Mouse (Mus musculus) intestine, embryonic 15.5 days (tissue): ENCODE measurements at regions not wholly inside any gene's neighbourhood (a gene's known extent, or its start where the extent isn't known, plus 50 kb on each side); places are given as distances from the start of the nearest gene placed in this dataset.
"Not testable (repeated sequence)": the region's sequence is repeated elsewhere in the genome, so short reads cannot be mapped to it uniquely, and the experiment has no call there.

ENCODE experiments used
- ATAC-seq: fragments of 200-750 bp; cut with Nextera tagmentation; 2 replicates; pipeline ENCODE4 v1.8.0; 2017; ENCODE audit warnings: moderate TSS enrichment, moderate library complexity
- H3K27ac ChIP-seq: fragments of 300-500 bp; sonication (generic); 2 replicates; pipeline ENCODE4 v1.5.1; 2015; ENCODE audit warnings: mild to moderate bottlenecking, inconsistent platforms
- H3K27me3 ChIP-seq: fragments of 300-500 bp; sonication (generic); replicated peaks from 2 replicates; pipeline ENCODE4 v1.6.1; 2015; ENCODE audit warnings: inconsistent platforms
- H3K36me3 ChIP-seq: fragments of 300-500 bp; sonication (generic); 2 replicates; pipeline ENCODE4 v1.6.1; 2015; ENCODE audit warnings: inconsistent platforms
- H3K4me1 ChIP-seq: fragments of 300-500 bp; sonication (generic); replicated peaks from 2 replicates; pipeline ENCODE4 v1.6.1; 2015; ENCODE audit warnings: inconsistent platforms
- H3K4me2 ChIP-seq: fragments of 300-500 bp; sonication (generic); replicated peaks from 2 replicates; pipeline ENCODE4 v1.6.1; 2015; ENCODE audit warnings: mild to moderate bottlenecking, inconsistent platforms
- H3K4me3 ChIP-seq: fragments of 300-500 bp; sonication (generic); replicated peaks from 2 replicates; pipeline ENCODE4 v1.5.1; 2015; ENCODE audit warnings: inconsistent platforms
- H3K9ac ChIP-seq: fragments of 300-500 bp; sonication (generic); 2 replicates; pipeline ENCODE4 v1.6.1; 2015; ENCODE audit warnings: inconsistent platforms
- H3K9me3 ChIP-seq: fragments of 300-500 bp; sonication (generic); 2 replicates; pipeline ENCODE4 v1.6.1; 2016; ENCODE audit warnings: inconsistent platforms
- WGBS: fragments of 180-500 bp; shearing (Covaris S2); methylation state at CpG from one replicate; pipeline ENCODE4 v1.1.7; 2015; 5-methylcytosine and 5-hydroxymethylcytosine counted together

DNA sequence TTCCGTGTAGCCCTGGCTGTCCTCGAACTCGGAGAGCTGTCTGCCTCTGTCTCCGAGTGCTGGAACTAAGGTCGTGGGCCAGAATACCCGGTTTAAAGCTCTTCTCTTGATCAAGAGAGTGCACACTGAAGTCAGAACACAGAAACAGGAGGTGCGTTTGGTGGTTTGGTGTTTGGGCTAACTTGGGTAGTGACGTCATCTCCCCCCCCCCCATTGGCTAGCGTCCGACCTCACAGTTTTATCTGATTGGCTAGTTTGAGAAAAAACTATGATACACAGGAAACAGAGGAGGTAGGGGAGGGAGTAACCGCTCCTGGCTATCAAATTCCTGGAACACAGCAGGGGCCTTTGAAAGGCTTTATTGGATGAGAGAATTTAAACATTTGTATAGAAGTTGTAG lies 60.2 kb upstream of the Pim1 start:
- H3K9me3 ChIP-seq, result no peaks in the 10 kb centered on the region

GRCm38 (mm10) chr17:29430806-29431205 lies 59.7 kb upstream of the Pim1 start:
- Histone ChIP-seq H3K36me3 (no peaks in the 10 kb centered on the region), H3K9ac (no peak overlapping the region), H3K4me2 (no peak overlapping the region), H3K27me3 (no peaks in the 10 kb centered on the region), H3K4me1 (peaks cover 7% of the 10 kb centered on the region; the same call in 1 of the 2 replicates), H3K27ac (no peak overlapping the region), H3K9me3 (no peaks in the 10 kb centered on the region), H3K4me3 (no peak overlapping the region)
- WGBS, result 95% methylated on average over 6 of the region's 6 CpGs
- ATAC-seq, result no peak

More for the DNA sequence above, 60.2 kb upstream of the Pim1 start:
- no peak for ATAC-seq
- H3K4me1 ChIP-seq, result peaks cover 7% of the 10 kb centered on the region; the same call in 1 of the 2 replicates
- H3K4me3 ChIP-seq, result no peak overlapping the region
- H3K9ac ChIP-seq, result no peak overlapping the region
- no peaks in the 10 kb centered on the region for H3K36me3 ChIP-seq
- H3K4me2 ChIP-seq, result no peak overlapping the region
- no peaks in the 10 kb centered on the region for H3K27me3 ChIP-seq
- no peak overlapping the region for H3K27ac ChIP-seq
- WGBS, result 81% methylated on average over 11 of the region's 11 CpGs

DNA sequence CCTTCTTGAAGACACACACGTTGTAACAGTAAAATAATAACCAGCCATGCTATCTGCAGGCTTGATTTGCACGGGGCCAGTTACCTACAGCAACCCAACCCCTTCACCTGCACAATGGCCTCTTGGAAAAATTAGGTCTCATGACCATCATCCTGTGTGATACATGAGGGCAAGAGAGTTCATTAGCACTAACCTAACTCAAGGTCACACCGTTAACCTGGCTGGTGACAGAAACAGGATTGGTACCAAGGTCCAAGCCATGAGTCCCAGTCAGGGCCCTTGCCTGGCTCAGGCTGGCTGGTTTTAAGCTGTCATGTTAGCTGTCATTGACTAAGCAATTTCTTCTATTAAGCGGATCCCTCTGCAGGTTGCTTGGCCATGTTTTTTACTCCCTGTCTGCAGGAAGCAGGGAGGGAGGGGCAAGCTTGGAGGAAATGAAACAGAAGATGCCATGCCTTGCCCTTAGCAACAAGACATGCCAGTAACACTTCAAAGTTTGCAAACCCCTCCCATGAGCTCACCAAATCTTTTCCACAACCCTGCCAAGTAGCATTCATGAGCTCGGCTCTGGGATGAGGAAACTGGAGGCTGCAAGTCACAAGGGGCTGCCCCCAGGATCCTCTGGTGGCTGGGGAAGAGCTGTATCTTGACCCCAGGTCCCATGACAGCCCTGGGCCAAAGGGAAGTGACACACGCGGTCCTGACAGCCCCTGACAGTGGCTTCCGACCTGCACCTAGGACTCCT lies 58.8 kb upstream of the Pim1 start:
- no peak overlapping the region for H3K4me3 ChIP-seq
- H3K36me3 ChIP-seq, result no peaks in the 10 kb centered on the region
- 57% methylated on average over 8 of the region's 8 CpGs for WGBS
- H3K9ac ChIP-seq, result no peak overlapping the region
- no peaks in the 10 kb centered on the region for H3K9me3 ChIP-seq
- peaks cover 9% of the 10 kb centered on the region for H3K4me1 ChIP-seq
- peak; percentile 48 for ATAC-seq
- H3K27ac ChIP-seq, result no peak overlapping the region
- H3K27me3 ChIP-seq, result no peaks in the 10 kb centered on the region
- no peak overlapping the region for H3K4me2 ChIP-seq

DNA sequence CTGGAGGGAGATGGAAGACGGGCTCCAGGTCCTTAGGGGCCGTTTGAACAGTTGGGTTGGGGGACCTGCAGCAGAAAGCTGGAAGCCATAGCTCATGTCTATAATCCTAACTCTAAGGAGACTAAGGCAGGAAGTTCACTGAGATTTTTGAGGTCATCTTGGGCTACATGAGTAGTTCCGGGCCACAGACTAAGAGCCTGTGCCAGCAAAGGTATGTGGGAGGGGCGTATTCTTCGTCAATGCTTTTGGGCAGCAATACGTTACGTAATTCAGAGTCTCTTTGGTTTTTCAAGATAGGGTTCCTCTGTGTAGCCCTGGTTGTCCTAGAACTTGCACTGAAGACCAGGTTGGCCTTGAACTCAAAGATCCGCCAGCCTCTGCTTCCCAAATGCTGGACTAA lies 57.9 kb upstream of the Pim1 start:
- Histone ChIP-seq H3K36me3 (no peaks in the 10 kb centered on the region), H3K9ac (no peak overlapping the region), H3K4me2 (no peak overlapping the region), H3K4me3 (no peak overlapping the region), H3K27me3 (no peaks in the 10 kb centered on the region), H3K27ac (no peak overlapping the region), H3K9me3 (no peaks in the 10 kb centered on the region), H3K4me1 (peaks cover 16% of the 10 kb centered on the region)
- ATAC-seq, result no peak
- 92% methylated on average over 8 of the region's 8 CpGs for WGBS

GRCm38 (mm10) chr17:29433370-29433769 lies 57.2 kb upstream of the Pim1 start:
- Histone ChIP-seq H3K4me3 (no peak overlapping the region), H3K4me2 (no peak overlapping the region), H3K9ac (no peak overlapping the region), H3K4me1 (peaks cover 20% of the 10 kb centered on the region), H3K36me3 (no peaks in the 10 kb centered on the region), H3K27me3 (no peaks in the 10 kb centered on the region), H3K9me3 (no peaks in the 10 kb centered on the region), H3K27ac (no peak overlapping the region)
- no peak for ATAC-seq
- WGBS, result 65% methylated on average over 8 of the region's 8 CpGs

GRCm38 (mm10) chr17:29434074-29434944 lies 56.2 kb upstream of the Pim1 start:
- Histone ChIP-seq H3K36me3 (no peaks in the 10 kb centered on the region), H3K4me2 (no peak overlapping the region), H3K4me1 (peaks cover 22% of the 10 kb centered on the region), H3K27me3 (no peaks in the 10 kb centered on the region), H3K27ac (no peak overlapping the region), H3K9me3 (no peaks in the 10 kb centered on the region), H3K4me3 (no peak overlapping the region), H3K9ac (no peak overlapping the region)
- WGBS, result 87% methylated on average over 20 of the region's 20 CpGs
- no peak for ATAC-seq

DNA sequence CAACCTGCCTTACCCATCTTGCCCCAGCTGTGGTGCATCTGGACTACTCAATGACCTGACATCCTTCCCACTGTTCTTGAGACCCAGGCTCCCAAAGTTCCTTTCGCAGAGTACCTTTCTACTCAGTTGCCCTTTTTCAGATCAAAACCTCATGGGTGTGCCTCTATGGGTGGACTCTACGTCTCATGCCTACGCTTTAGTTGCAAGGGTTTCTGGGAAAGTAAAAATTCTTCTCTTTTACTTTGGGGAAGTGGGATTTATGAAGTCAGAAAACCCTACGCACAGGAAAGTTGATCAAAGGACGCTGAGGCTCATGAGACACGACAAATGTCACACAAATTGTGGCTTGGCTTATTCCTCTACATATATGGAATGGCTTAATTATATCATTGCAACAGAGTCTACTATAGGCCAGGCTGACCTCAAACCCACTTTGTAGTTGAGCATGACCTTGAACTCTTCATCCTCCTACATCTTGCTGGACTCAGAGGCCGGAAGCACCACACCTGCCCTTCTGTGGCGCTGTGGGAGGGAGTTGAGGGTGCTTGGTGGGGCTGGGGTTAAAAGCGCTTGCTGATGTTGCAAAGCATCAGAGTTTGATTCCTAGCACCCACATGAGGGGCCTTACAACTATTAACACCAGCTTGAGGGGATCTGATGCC lies 55.1 kb upstream of the Pim1 start:
- no peak overlapping the region for H3K9ac ChIP-seq
- H3K4me1 ChIP-seq, result peaks cover 32% of the 10 kb centered on the region
- ATAC-seq, result no peak
- WGBS, result 92% methylated on average over 9 of the region's 9 CpGs
- no peaks in the 10 kb centered on the region for H3K36me3 ChIP-seq
- no peaks in the 10 kb centered on the region for H3K27me3 ChIP-seq
- H3K4me2 ChIP-seq, result no peak overlapping the region
- no peak overlapping the region for H3K4me3 ChIP-seq
- H3K9me3 ChIP-seq, result no peaks in the 10 kb centered on the region
- no peak overlapping the region for H3K27ac ChIP-seq

DNA sequence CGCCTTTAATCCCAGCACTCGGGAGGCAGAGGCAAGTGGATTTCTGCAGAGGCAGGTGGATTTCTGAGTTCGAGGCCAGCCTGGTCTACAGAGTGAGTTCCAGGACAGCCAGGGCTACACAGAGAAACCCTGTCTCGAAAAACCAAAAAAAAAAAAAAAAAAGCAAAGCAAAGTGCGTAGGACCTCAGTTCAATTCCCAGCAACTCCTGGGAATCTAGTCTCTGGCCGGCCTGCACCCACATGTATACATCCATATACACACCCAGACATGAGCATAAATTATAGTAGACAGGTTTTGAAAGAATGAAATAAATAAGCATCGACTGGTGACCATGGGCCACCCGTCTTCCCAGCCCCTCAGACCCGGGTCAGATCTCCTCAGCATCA lies 54.1 kb upstream of the Pim1 start:
- Histone ChIP-seq H3K9ac (peak overlapping the region; percentile 51; the same call in 1 of the 2 replicates), H3K4me2 (peak overlapping the region; percentile 74), H3K27ac (peak overlapping the region; percentile 71), H3K4me3 (peak overlapping the region; percentile 33; the same call in 1 of the 2 replicates), H3K4me1 (peaks cover 34% of the 10 kb centered on the region)
- WGBS, result 77% methylated on average over 9 of the region's 9 CpGs
- not testable (repeated sequence) for H3K36me3 ChIP-seq, ATAC-seq, H3K9me3 ChIP-seq, H3K27me3 ChIP-seq

- H3K27me3 ChIP-seq, result no peaks in the 10 kb centered on the region
- H3K36me3 ChIP-seq, result no peaks in the 10 kb centered on the region
- peak overlapping the region; percentile 71 for H3K27ac ChIP-seq
- H3K9ac ChIP-seq, result peak overlapping the region; percentile 51
- H3K4me1 ChIP-seq, result peaks cover 34% of the 10 kb centered on the region
- H3K9me3 ChIP-seq, result no peaks in the 10 kb centered on the region
- H3K4me2 ChIP-seq, result peak overlapping the region; percentile 74
- 3% methylated on average over 36 of the region's 36 CpGs for WGBS
- H3K4me3 ChIP-seq, result peak overlapping the region; percentile 33
- ATAC-seq, result peak; percentile 68
Measured at GRCm38 (mm10) chr17:29436871-29437534, 53.5 kb upstream of the Pim1 start.

- peak overlapping the region; percentile 33 for H3K4me3 ChIP-seq
- H3K9ac ChIP-seq, result peak overlapping the region; percentile 51
- H3K27ac ChIP-seq, result peak overlapping the region; percentile 71
- WGBS, result 30% methylated on average over 16 of the region's 16 CpGs
- H3K27me3 ChIP-seq, result no peaks in the 10 kb centered on the region
- peak overlapping the region; percentile 74 for H3K4me2 ChIP-seq
- ATAC-seq, result no peak
- H3K9me3 ChIP-seq, result no peaks in the 10 kb centered on the region
- no peaks in the 10 kb centered on the region for H3K36me3 ChIP-seq
- peaks cover 36% of the 10 kb centered on the region for H3K4me1 ChIP-seq
Measured at GRCm38 (mm10) chr17:29437535-29438324, 52.8 kb upstream of the Pim1 start.
